Mouse (Mus musculus): ENCODE measurements at regions not wholly inside any gene's neighbourhood (a gene's known extent, or its start where the extent isn't known, plus 50 kb on each side); places are given as distances from the start of the nearest gene placed in this dataset.
A peak's percentile ranks its signal among the peaks of the same experiment; 100 is the strongest.

DNA sequence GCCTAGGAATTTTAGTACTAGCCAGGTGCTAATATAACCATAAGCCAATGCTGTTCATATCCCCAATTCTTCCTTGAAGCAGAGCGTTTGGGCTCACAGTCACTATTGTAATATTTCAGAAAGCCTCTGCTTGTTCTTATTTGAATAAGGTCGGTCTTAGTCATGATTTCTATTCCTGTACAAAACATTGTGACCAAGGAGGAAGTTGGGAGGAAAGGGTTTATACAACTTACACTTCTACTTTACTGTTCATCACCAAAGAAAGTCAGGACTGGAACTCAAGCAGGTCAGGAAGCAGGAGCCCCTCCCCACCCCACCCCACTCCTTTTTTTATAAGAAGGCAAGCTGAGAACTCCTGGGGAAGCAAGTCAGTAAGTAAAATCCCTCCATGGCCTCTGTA, 1202.3 kb downstream of the Otol1 start:
- DNase-seq (no peak), ATAC-seq (no peak)
- H3K36me3 ChIP-seq (ENCODE audit: insufficient read depth) = no peaks in the 10 kb centered on the region
- no peak overlapping the region for H3K4me3 ChIP-seq (ENCODE audit: low read depth, low read length)
- H3K4me1 ChIP-seq (ENCODE audit: insufficient read depth) = no peaks in the 10 kb centered on the region
- no peaks in the 10 kb centered on the region for H3K27me3 ChIP-seq (ENCODE audit: insufficient read depth, low read length)
- no peak for TF ChIP-seq CTCF (IDR thresholded peaks at IDR 0.05; ENCODE audit: low read depth)
- no peaks in the 10 kb centered on the region for H3K9me3 ChIP-seq (ENCODE audit: low read length)
- no peak overlapping the region for H3K27ac ChIP-seq (ENCODE audit: low read depth, low read length)
- H3K9ac ChIP-seq = no peak overlapping the region
- H3K4me2 ChIP-seq (ENCODE audit: low read depth) = no peak overlapping the region
- WGBS = 76% methylated on average over 2 of the region's 2 CpGs

DNA sequence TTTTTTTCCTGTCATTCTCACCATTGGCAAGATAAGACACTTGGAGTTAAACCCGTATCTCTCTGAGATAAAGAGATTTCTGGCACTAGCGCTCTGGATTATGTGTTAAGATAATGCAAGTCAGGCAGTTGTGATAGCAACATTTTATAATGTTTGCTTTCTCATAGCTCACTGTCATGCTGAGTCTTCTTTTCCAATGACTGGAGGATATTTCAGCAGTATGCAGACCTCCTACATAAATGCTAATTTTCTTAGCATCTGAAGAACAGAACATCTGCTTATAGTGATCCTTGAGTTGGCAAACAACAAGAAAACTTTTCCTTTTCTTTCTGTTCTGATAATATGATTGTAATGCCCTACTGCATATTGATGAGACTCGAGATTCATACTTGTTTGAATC, 1213.0 kb downstream of the Otol1 start:
- Histone ChIP-seq H3K27ac (ENCODE audit: low read depth, low read length) (no peak overlapping the region), H3K9me3 (ENCODE audit: low read length) (no peaks in the 10 kb centered on the region), H3K4me2 (ENCODE audit: low read depth) (no peak overlapping the region), H3K4me3 (ENCODE audit: low read depth, low read length) (no peak overlapping the region), H3K9ac (no peak overlapping the region), H3K27me3 (ENCODE audit: insufficient read depth, low read length) (no peaks in the 10 kb centered on the region), H3K36me3 (ENCODE audit: insufficient read depth) (no peaks in the 10 kb centered on the region), H3K4me1 (ENCODE audit: insufficient read depth) (no peaks in the 10 kb centered on the region; the same call in 1 of the 2 replicates)
- ATAC-seq (peak; percentile 36; the same call in 1 of the 2 replicates), DNase-seq (peak; percentile 19)
- TF ChIP-seq CTCF (IDR thresholded peaks at IDR 0.05; ENCODE audit: low read depth) = no peak
- WGBS = 62% methylated on average over 3 of the region's 3 CpGs

DNA sequence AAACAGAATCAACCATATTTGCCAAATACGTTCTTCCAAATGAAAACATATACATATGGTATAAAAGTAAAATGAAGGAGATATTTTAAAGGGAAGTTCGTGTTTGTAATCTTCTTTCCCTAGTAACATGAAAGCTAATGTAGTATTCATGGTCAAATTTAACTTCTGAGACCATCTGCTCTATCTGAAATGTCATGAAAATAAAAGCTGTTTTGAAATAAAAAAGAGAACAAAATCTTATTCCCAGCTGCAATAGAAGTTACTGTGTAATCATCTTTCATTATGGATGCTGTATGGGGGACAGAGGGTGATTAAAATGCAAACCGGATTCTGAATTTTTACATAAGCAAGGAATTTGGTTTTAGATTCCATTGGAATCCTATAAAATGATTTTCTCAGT, 1213.4 kb downstream of the Otol1 start:
- H3K27me3 ChIP-seq (ENCODE audit: insufficient read depth, low read length) = no peaks in the 10 kb centered on the region
- DNase-seq (no peak), ATAC-seq (peak; percentile 78)
- H3K27ac ChIP-seq (ENCODE audit: low read depth, low read length) = no peak overlapping the region
- 51% methylated on average over 3 of the region's 3 CpGs for WGBS
- no peaks in the 10 kb centered on the region; the same call in 1 of the 2 replicates for H3K4me1 ChIP-seq (ENCODE audit: insufficient read depth)
- H3K4me2 ChIP-seq (ENCODE audit: low read depth) = no peak overlapping the region
- no peaks in the 10 kb centered on the region for H3K9me3 ChIP-seq (ENCODE audit: low read length)
- H3K4me3 ChIP-seq (ENCODE audit: low read depth, low read length) = no peak overlapping the region
- no peaks in the 10 kb centered on the region for H3K36me3 ChIP-seq (ENCODE audit: insufficient read depth)
- TF ChIP-seq CTCF (IDR thresholded peaks at IDR 0.05; ENCODE audit: low read depth) = no peak
- H3K9ac ChIP-seq = no peak overlapping the region
